Mouse (Mus musculus): ENCODE measurements around the gene Slc35f1. TPM values are rescaled to one million over a fixed set of nuclear protein-coding genes. Genes with fewer than 3 reads are reported as not detected.

Slc35f1 gene
- polyA plus RNA-seq, 1 experiment from 2014 or later: 10.3 TPM

DNA sequence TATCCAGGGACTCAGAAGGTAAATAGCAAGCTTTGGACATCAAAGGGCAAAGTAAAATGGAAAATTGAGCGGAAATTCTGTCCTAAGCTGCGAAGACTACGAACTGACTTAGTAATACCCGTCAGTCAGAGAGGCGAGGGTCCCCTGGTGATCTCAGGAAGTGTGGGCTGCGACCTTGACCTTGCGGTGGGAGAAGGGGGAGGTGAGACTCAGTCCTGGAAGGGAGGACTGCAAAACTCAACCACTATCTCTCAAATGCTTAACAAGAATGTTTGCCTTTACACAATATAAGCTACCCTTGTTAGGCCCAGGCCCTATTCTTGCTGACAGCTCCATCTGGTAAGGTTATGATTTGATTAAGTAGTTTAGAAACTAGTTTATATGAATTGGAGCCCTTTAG lies 466.0 kb downstream of the Slc35f1 start:
- no peak for ATAC-seq
- TF ChIP-seq CTCF (IDR thresholded peaks at IDR 0.05): no peak
- CTCF ChIA-PET: no interaction called here
- H3K27me3 ChIP-seq: no peaks in the 10 kb centered on the region
- in situ Hi-C loops (cut with MboI; ENCODE audit: low pct_unique_long_range_greater_than_20kb): no loop called here
- POLR2A ChIA-PET: no interaction called here
- DNase-seq (ENCODE audit: low read depth, low spot score): no peak

DNA sequence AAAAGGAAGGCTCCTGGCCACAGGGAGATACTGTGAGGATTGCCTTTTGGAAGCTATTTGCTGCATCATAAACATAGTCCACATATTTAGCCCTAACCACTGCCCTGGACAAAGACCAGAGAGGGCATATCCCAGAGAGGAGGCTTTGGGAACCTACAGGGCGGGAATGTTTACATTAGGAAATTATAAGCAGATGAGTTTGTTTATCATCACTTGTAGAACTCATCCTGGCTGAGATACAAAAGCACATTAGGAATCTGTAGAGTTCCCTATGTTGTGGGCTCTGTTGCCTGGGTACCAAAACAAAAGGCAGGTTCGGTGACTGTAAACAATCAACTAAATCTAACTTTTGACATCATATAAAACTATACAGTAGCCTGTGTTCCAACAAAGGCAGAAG lies 467.4 kb downstream of the Slc35f1 start:
- DNase-seq (ENCODE audit: low read depth, low spot score) (no peak), ATAC-seq (no peak)
- POLR2A ChIA-PET: no interaction called here
- TF ChIP-seq CTCF (IDR thresholded peaks at IDR 0.05): no peak
- CTCF ChIA-PET: no interaction called here
- in situ Hi-C loops (cut with MboI; ENCODE audit: low pct_unique_long_range_greater_than_20kb): no loop called here
- no peaks in the 10 kb centered on the region for H3K27me3 ChIP-seq
